In the genomic region with DNA sequence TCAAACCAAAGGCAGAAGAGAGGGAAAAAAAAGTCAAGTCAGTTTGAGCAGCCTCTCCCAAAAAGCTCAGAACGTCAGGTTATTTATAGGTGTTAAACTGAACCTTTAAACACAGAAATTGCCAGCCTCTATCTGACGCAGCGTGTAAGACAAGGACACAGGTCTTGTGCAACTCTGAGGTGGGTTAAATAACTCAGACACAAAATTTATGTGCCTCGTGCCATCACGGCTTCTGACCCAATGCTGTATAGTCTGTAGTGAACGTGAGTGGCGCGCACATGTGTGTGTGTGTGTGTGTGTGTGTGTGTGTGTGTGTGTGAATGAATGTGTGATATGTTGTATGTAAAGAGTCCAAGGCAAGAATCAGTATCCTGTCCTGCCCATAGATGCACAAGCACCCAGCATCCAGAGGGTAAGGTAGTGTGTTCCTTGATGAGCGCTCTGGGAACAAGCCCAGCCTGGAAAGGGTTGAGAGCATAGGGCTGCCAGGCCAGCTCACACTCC, we compare ENCODE assay signal across 8 mouse cellular contexts.
A peak's percentile ranks its signal among the peaks of the same experiment; 100 is the strongest.
DNase-seq lines count a peak whose midpoint lies in the region; ATAC-seq and TF ChIP-seq lines count a peak whose summit lies in the region.

No protein-coding gene starts in this region.

- no peaks in the 10 kb centered on the region for H3K27me3 ChIP-seq in heart, postnatal 0 days (ENCODE audit: control insufficient read depth, insufficient read depth, low read length)
- H3K27me3 ChIP-seq in forebrain, postnatal 0 days (ENCODE audit: insufficient read depth, low read length) = no peaks in the 10 kb centered on the region
- peaks cover 46% of the 10 kb centered on the region for H3K27me3 ChIP-seq in midbrain, embryonic 13.5 days

- no peak for TF ChIP-seq CTCF in heart, postnatal 0 days (IDR thresholded peaks at IDR 0.05; ENCODE audit: low read depth)
- no peak for TF ChIP-seq CTCF in forebrain, postnatal 0 days (IDR thresholded peaks at IDR 0.05; ENCODE audit: low read depth)

- no peak overlapping the region for H3K27ac ChIP-seq in heart, postnatal 0 days (ENCODE audit: low read depth)
- peak overlapping the region; percentile 71; the same call in 1 of the 2 replicates for H3K27ac ChIP-seq in forebrain, postnatal 0 days (ENCODE audit: low read depth, low read length)
- peak overlapping the region; percentile 68 for H3K27ac ChIP-seq in midbrain, embryonic 13.5 days

- H3K9ac ChIP-seq in heart, postnatal 0 days (replicated peaks; ENCODE audit: low read depth, low read length) = 0 out of 2 replicates have a peak overlapping the region, but pooled peaks have one; percentile 14
- H3K9ac ChIP-seq in forebrain, postnatal 0 days = peak overlapping the region; percentile 37; the same call in 1 of the 2 replicates
- peak overlapping the region; percentile 39; the same call in 1 of the 2 replicates for H3K9ac ChIP-seq in midbrain, embryonic 13.5 days (replicated peaks)

- WGBS in heart, postnatal 0 days = 54% methylated on average over 9 of the region's 9 CpGs
- 24% methylated on average over 9 of the region's 9 CpGs for WGBS in forebrain, postnatal 0 days
- 23% methylated on average over 9 of the region's 9 CpGs for WGBS in midbrain, embryonic 13.5 days

- H3K4me2 ChIP-seq in heart, postnatal 0 days (ENCODE audit: low read depth, low read length) = peak overlapping the region; percentile 58
- H3K4me2 ChIP-seq in forebrain, postnatal 0 days (ENCODE audit: low read depth) = peak overlapping the region; percentile 40; the same call in 1 of the 2 replicates
- H3K4me2 ChIP-seq in midbrain, embryonic 13.5 days (replicated peaks) = peak overlapping the region; percentile 45

- no peaks in the 10 kb centered on the region for H3K36me3 ChIP-seq in heart, postnatal 0 days (replicated peaks; ENCODE audit: control insufficient read depth, insufficient read depth, low read length)
- H3K36me3 ChIP-seq in forebrain, postnatal 0 days (ENCODE audit: insufficient read depth) = no peaks in the 10 kb centered on the region
- H3K36me3 ChIP-seq in midbrain, embryonic 13.5 days = no peaks in the 10 kb centered on the region

- peak; percentile 68 for ATAC-seq in heart, postnatal 0 days (ENCODE audit: insufficient read depth, low read depth)
- ATAC-seq in forebrain, postnatal 0 days = peak; percentile 25; the same call in 1 of the 2 replicates
- ATAC-seq in midbrain, embryonic 13.5 days = peak; percentile 69
- ATAC-seq in activated CD4-positive, CD25-positive, alpha-beta regulatory T cell, adult 4 months = no peak

- H3K9me3 ChIP-seq in heart, postnatal 0 days (replicated peaks; ENCODE audit: control insufficient read depth, low read length) = no peaks in the 10 kb centered on the region
- H3K9me3 ChIP-seq in forebrain, postnatal 0 days (ENCODE audit: low read length) = no peaks in the 10 kb centered on the region
- no peaks in the 10 kb centered on the region for H3K9me3 ChIP-seq in midbrain, embryonic 13.5 days

- H3K4me3 ChIP-seq in heart, postnatal 0 days (ENCODE audit: low read depth, low read length) = peak overlapping the region; percentile 30
- no peak overlapping the region for H3K4me3 ChIP-seq in forebrain, postnatal 0 days (ENCODE audit: low read depth, low read length)
- H3K4me3 ChIP-seq in midbrain, embryonic 13.5 days (replicated peaks) = no peak overlapping the region; the same call in 1 of the 2 replicates

- TF ChIP-seq EP300 in heart, postnatal 0 days (IDR thresholded peaks at IDR 0.05; ENCODE audit: low read depth) = no peak

- DNase-seq in heart, postnatal 0 days (ENCODE audit: low spot score) = no peak
- no peak for DNase-seq in heart, adult 11 months
- DNase-seq in adrenal gland, postnatal 10 days = peak; percentile 26
- DNase-seq in forebrain, postnatal 0 days = peak; percentile 43
- no peak for DNase-seq in spleen, adult 12 weeks (ENCODE audit: low spot score)
- DNase-seq in right cerebral cortex, postnatal 10 days (ENCODE audit: low spot score in 2 of 2) = no peak

- H3K4me1 ChIP-seq in heart, postnatal 0 days (ENCODE audit: control insufficient read depth, insufficient read depth) = peaks cover 10% of the 10 kb centered on the region; the same call in 1 of the 2 replicates
- peaks cover 21% of the 10 kb centered on the region for H3K4me1 ChIP-seq in forebrain, postnatal 0 days (ENCODE audit: insufficient read depth)
- H3K4me1 ChIP-seq in midbrain, embryonic 13.5 days (replicated peaks) = peaks cover 55% of the 10 kb centered on the region

Comparison
In these comparisons a context has a peak if more than half of its experiments do, and no peak if none do; other contexts are left out.
1. DNase-seq: peak in adrenal gland, postnatal 10 days (single experiment) and forebrain, postnatal 0 days (single experiment); none in heart, postnatal 0 days (single experiment), heart, adult 11 months (single experiment), spleen, adult 12 weeks (single experiment) and right cerebral cortex, postnatal 10 days (0 of 2).
2. Peak in every context shown above with its lines, with median percentiles within 50 percentile points of each other: H3K4me2 ChIP-seq and H3K9ac ChIP-seq.